Mouse (Mus musculus): ENCODE measurements around the gene H3f3b. TPM values are rescaled to one million over a fixed set of nuclear protein-coding genes. Genes with fewer than 3 reads are reported as not detected.

The H3f3b gene
- polyA plus RNA-seq, 1 experiment = 217 TPM

GRCm38 (mm10) chr11:116063562-116063961 is 35.8 kb upstream of the H3f3b start:
- Histone ChIP-seq H3K4me1 (ENCODE audit: control insufficient read depth, insufficient read depth, low read length) (peaks cover 7% of the 10 kb centered on the region), H3K4me3 (ENCODE audit: insufficient read depth, low read length) (no peak overlapping the region), H3K27ac (ENCODE audit: insufficient read depth, low read length) (no peak overlapping the region)
- TF ChIP-seq CTCF (IDR thresholded peaks at IDR 0.05; ENCODE audit: extremely low read depth, insufficient read depth, low read length) = no peak
- no peak for TF ChIP-seq POLR2A (IDR thresholded peaks at IDR 0.05; ENCODE audit: extremely low read depth, insufficient read depth, low read length)

- Histone ChIP-seq H3K4me1 (ENCODE audit: control insufficient read depth, insufficient read depth, low read length) (peaks cover 7% of the 10 kb centered on the region), H3K27ac (ENCODE audit: insufficient read depth, low read length) (peak overlapping the region; percentile 7; the same call in 1 of the 2 replicates), H3K4me3 (ENCODE audit: insufficient read depth, low read length) (no peak overlapping the region)
- TF ChIP-seq POLR2A (IDR thresholded peaks at IDR 0.05; ENCODE audit: extremely low read depth, insufficient read depth, low read length) (no peak), CTCF (IDR thresholded peaks at IDR 0.05; ENCODE audit: extremely low read depth, insufficient read depth, low read length) (no peak)
These were observed 34.8 kb upstream of the H3f3b start for GRCm38 (mm10) chr11:116062521-116062920.

- Histone ChIP-seq H3K4me3 (ENCODE audit: insufficient read depth, low read length) (no peak overlapping the region), H3K4me1 (ENCODE audit: control insufficient read depth, insufficient read depth, low read length) (peaks cover 7% of the 10 kb centered on the region), H3K27ac (ENCODE audit: insufficient read depth, low read length) (peak overlapping the region; percentile 76)
- TF ChIP-seq CTCF (IDR thresholded peaks at IDR 0.05; ENCODE audit: extremely low read depth, insufficient read depth, low read length) (no peak), POLR2A (IDR thresholded peaks at IDR 0.05; ENCODE audit: extremely low read depth, insufficient read depth, low read length) (no peak)
These were observed 34.1 kb upstream of the H3f3b start for GRCm38 (mm10) chr11:116061641-116062415.

GRCm38 (mm10) chr11:116060596-116060995 is 32.8 kb upstream of the H3f3b start:
- Histone ChIP-seq H3K27ac (ENCODE audit: insufficient read depth, low read length) (peak overlapping the region; percentile 72; the same call in 1 of the 2 replicates), H3K4me3 (ENCODE audit: insufficient read depth, low read length) (no peak overlapping the region), H3K4me1 (ENCODE audit: control insufficient read depth, insufficient read depth, low read length) (peaks cover 7% of the 10 kb centered on the region)
- TF ChIP-seq POLR2A (IDR thresholded peaks at IDR 0.05; ENCODE audit: extremely low read depth, insufficient read depth, low read length) = no peak

- no peak for TF ChIP-seq CTCF (IDR thresholded peaks at IDR 0.05; ENCODE audit: extremely low read depth, insufficient read depth, low read length)
- no peak for TF ChIP-seq POLR2A (IDR thresholded peaks at IDR 0.05; ENCODE audit: extremely low read depth, insufficient read depth, low read length)
- H3K4me1 ChIP-seq (ENCODE audit: control insufficient read depth, insufficient read depth, low read length) = peaks cover 7% of the 10 kb centered on the region
- no peak overlapping the region for H3K4me3 ChIP-seq (ENCODE audit: insufficient read depth, low read length)
- no peak overlapping the region for H3K27ac ChIP-seq (ENCODE audit: insufficient read depth, low read length)
These were observed 31.9 kb upstream of the H3f3b start for GRCm38 (mm10) chr11:116059691-116060025.

- TF ChIP-seq POLR2A (IDR thresholded peaks at IDR 0.05; ENCODE audit: extremely low read depth, insufficient read depth, low read length) (no peak), CTCF (IDR thresholded peaks at IDR 0.05; ENCODE audit: extremely low read depth, insufficient read depth, low read length) (no peak)
- peaks cover 7% of the 10 kb centered on the region for H3K4me1 ChIP-seq (ENCODE audit: control insufficient read depth, insufficient read depth, low read length)
- H3K4me3 ChIP-seq (ENCODE audit: insufficient read depth, low read length) = no peak overlapping the region
- H3K27ac ChIP-seq (ENCODE audit: insufficient read depth, low read length) = no peak overlapping the region
These were observed 31.3 kb upstream of the H3f3b start for GRCm38 (mm10) chr11:116058868-116059690.

- TF ChIP-seq CTCF (IDR thresholded peaks at IDR 0.05; ENCODE audit: extremely low read depth, insufficient read depth, low read length) (no peak), POLR2A (IDR thresholded peaks at IDR 0.05; ENCODE audit: extremely low read depth, insufficient read depth, low read length) (no peak)
- no peak overlapping the region for H3K4me3 ChIP-seq (ENCODE audit: insufficient read depth, low read length)
- peaks cover 7% of the 10 kb centered on the region for H3K4me1 ChIP-seq (ENCODE audit: control insufficient read depth, insufficient read depth, low read length)
- no peak overlapping the region; the same call in 1 of the 2 replicates for H3K27ac ChIP-seq (ENCODE audit: insufficient read depth, low read length)
These were observed 30.4 kb upstream of the H3f3b start for GRCm38 (mm10) chr11:116058022-116058614.

- H3K27ac ChIP-seq (ENCODE audit: insufficient read depth, low read length) = no peak overlapping the region; the same call in 1 of the 2 replicates
- TF ChIP-seq CTCF (IDR thresholded peaks at IDR 0.05; ENCODE audit: extremely low read depth, insufficient read depth, low read length) (no peak), POLR2A (IDR thresholded peaks at IDR 0.05; ENCODE audit: extremely low read depth, insufficient read depth, low read length) (no peak)
- H3K4me3 ChIP-seq (ENCODE audit: insufficient read depth, low read length) = no peak overlapping the region
- H3K4me1 ChIP-seq (ENCODE audit: control insufficient read depth, insufficient read depth, low read length) = peaks cover 7% of the 10 kb centered on the region
These were observed 29.6 kb upstream of the H3f3b start for GRCm38 (mm10) chr11:116057237-116057881.

GRCm38 (mm10) chr11:116055873-116056272 is 28.1 kb upstream of the H3f3b start:
- Histone ChIP-seq H3K27ac (ENCODE audit: insufficient read depth, low read length) (no peak overlapping the region), H3K4me3 (ENCODE audit: insufficient read depth, low read length) (no peak overlapping the region), H3K4me1 (ENCODE audit: control insufficient read depth, insufficient read depth, low read length) (peaks cover 2% of the 10 kb centered on the region; the same call in 1 of the 2 replicates)
- TF ChIP-seq POLR2A (IDR thresholded peaks at IDR 0.05; ENCODE audit: extremely low read depth, insufficient read depth, low read length) (no peak), CTCF (IDR thresholded peaks at IDR 0.05; ENCODE audit: extremely low read depth, insufficient read depth, low read length) (no peak)
